Mouse (Mus musculus) liver, embryonic 14.5 days (tissue): ENCODE results near the gene Scoc.

Source experiments
- CTCF ChIP-seq: IDR thresholded peaks from 2 replicates; pipeline ENCODE4 v1.5.1; 2016; ENCODE audit warnings: antibody characterized with exemption, low read depth, control low read depth
- EP300 ChIP-seq: IDR thresholded peaks from 2 replicates; pipeline ENCODE4 v1.6.1; 2016; ENCODE audit warnings: antibody characterized with exemption, low read depth

GRCm38 (mm10) chr8:83397726-83398125 lies 60.5 kb downstream of the Scoc start:
- no peak for TF ChIP-seq CTCF
- TF ChIP-seq EP300 = no peak
